Mouse (Mus musculus): ENCODE data around the gene Adam12. TPM values are rescaled to one million over a fixed set of nuclear protein-coding genes. Genes with fewer than 3 reads are reported as not detected.

Adam12 gene
- total RNA-seq (2021) = under 1 TPM; 0.31 to 0.32 TPM
- long read RNA-seq, experiment 1 = 0 reads
- long read RNA-seq, experiment 2 = 0 reads

DNA sequence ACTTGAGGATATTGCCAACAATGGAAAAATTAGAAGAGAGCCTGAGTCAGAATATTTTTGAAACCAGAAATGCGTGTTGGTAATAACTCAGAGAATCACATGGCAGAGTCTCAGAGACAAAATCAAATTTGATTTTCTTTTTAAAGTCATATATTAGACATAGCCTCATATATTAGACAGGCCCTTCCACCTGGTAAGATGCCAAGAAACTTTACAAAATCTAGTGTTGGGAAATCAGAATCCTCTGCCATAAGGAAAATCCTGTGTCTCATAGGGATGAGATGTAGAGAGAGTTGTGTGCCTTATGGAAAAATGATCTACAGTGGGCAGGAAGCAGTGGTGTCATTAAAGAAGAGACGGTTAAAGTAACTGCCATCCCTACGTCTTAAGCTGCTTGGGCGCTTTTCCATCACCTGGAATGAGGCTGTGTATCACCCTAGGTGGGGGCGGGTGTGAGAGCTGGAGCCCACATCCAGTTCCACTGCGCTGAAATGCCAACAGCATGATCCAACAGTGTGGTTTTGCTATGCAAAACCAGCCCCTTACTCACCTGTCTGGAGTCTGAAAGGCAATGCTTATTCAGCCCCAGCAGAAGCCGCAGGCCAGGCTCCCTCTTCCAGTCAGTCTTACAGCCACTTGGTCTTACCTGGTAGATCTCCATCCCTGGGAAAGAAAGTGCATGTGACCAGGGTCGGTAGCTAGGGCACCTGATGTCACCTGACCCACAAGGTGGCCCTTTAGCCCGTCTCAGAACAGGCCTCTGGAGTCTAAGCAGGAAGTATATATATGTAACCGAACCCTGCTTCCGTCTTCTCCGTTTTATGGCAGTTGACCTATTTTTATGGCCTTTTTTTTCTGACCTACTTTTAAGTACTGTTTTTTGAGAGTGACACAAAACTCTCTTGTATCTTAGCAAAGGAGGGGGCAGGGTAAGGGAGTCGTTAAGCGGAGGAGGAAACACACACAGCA is at the start of gene Adam12:
Gene Adam12, minus strand, starts transcription at position 769 of the 969 bp plus-strand sequence.
- no peak for DNase-seq (ENCODE audit: low spot score)

- DNase-seq (ENCODE audit: low spot score) = no peak
Measured at GRCm38 (mm10) chr7:134272956-134273355, 41.0 kb upstream of the Adam12 start.

- DNase-seq (ENCODE audit: low spot score) = no peak
Measured at GRCm38 (mm10) chr7:134272421-134272820, 40.5 kb upstream of the Adam12 start.

DNA sequence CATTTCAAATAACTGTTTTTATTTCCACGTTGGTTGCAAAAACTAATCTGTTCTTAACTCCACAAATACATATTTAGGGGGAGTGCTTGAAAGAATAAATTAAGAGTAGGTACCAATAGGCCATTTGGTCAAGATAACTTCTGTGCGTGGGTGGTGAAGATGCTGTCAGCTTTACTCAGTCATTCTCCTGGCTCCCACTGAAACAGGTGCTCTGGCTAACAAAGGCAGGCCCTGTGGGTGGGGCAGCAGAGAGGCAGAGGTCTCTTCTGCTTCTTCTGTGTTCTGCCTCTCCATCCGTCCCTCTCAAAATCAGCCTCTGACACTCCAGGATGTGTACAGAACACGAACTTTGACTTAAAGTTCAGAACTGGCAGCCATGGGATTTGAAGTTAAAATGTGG is 33.8 kb upstream of the Adam12 start:
- no peak for DNase-seq (ENCODE audit: low spot score)

DNA sequence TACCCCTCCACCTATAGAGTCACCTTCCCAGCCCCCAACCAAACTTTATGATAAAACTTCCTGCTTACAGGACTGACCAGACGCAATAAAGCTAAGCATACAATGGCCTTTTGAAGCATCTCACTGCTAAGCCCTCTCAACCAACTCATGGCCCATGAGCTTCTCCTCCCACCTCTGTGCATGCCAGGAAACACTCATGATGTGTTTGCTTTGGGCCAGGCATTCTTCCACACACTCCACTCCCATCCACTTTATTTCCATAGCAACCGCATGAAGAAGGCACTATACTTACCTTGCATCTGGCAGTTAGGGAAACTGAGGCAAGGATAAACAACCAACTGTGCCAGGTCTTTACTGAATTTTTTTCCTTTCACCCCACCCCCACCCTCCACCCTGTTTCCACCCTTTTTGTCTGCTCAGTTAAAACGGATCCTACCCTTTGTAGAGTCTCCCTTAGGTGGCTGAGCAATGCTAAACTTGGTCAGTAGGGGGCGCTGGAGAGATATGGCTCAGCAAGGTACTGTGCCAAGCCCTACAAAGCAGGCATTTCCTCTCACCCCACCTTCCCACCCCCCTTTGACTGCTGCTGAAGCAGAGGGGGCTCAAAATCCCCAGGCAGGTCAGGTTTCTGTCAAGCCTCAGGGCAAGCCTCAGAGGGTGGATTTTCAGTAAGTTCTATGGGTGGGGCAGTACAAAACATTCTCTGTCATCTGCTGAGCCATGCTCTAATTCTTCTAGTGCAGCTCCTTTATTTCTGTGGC is 31.4 kb upstream of the Adam12 start:
- peak; percentile 33 for DNase-seq (ENCODE audit: low spot score)

DNA sequence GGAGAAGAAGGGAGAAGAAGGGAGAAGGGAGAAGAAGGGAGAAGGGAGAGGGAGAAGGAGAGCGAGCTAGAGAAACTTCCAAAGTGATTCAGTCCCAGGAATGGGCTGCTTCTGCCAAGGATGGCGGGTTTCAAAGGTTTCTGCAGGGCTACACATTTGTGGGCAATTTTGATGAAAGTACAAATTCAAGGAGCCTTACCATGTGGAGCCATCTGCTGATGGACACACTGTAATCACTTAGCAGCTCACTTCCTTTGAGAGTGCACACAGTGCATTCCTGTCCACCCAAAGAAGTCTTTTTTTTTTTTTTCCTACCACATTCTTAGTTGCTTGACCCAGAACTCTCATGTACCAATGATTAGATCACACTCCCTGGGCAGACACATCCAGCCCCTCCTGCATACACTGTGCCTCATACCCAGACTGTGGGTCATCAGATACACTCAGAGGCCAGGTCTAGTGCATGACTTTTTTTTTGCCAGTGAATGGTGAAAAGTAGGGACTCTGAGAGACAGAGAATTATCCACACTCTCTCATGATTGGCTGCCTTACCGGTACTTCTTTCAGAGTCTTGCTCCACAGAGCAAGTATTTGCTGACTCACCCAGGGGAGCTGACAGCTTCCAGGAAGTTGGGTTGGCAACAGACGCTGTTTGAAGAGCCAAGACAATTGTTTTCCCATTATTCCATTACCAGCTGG is 29.2 kb upstream of the Adam12 start:
- peak; percentile 44 for DNase-seq (ENCODE audit: low spot score)

DNA sequence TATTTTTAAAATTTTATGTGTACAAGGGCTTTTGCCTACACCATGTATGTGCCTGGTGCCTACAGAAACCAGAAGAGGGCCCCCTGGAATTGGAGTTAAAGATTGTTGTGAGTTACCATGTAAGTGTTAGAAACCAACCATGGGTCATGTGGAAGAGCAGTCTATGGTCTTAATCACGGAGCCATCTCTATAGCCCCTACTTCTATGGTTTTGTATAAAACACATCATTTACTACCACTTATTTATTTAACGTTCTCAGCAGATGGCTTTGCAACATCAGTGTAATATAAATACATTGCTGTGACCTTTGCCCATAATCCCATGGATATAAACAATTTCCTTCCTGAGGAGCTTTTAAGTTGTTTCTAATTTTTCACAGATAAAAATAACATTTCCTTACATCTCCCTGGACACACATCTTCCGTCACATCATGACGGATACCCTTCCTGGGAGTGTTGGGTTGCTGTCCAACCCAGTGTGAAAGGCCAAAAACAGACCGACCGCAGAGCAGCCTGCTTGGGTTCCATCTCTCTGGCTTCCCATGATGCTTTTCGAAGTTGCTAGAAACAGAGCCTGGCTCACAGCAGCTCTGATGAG is 18.4 kb upstream of the Adam12 start:
- no peak for DNase-seq (ENCODE audit: low spot score)

- no peak for DNase-seq (ENCODE audit: low spot score)
Measured at GRCm38 (mm10) chr7:134248041-134248440, 16.1 kb upstream of the Adam12 start.

DNA sequence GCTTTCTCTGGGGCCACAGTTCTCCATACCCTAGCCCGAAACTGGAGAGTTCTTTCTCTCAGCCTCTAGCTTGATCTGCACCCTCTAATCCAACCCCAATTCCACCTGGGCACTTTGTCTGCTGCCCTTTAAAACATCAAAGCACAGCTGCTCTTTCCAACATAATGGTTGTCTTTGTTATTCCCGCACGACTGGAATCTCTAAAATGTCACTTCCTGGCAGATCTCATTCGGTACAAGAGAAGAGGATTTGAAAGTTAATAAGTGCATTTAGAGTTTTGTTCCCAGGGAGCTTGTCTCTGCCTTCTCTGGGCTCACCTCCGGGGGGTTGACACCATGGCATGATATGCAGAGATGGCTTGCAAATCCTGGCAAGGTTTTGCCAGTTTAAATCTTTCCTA is 14.7 kb upstream of the Adam12 start:
- no peak for DNase-seq (ENCODE audit: low spot score)

GRCm38 (mm10) chr7:134242773-134243172 is 10.8 kb upstream of the Adam12 start:
- no peak for DNase-seq (ENCODE audit: low spot score)

DNA sequence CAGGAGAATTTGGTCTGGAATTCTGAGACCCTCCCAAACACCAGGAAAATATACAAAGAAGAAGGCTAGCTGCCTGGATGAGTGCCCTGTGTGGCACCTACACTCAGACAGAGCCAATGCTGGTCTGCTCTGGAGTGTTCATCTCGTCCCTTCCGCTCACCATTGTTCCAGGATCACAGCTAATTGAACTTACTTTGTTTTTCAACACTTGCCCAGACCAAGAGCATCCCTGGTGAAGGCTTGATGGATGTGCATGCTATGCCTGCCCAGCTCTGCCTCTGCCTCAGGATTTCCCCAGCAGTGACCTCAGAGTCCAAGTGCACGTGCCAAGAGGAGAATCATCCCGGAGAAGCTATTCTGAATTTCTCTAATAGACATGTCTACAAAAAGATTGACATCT is 9.3 kb upstream of the Adam12 start:
- DNase-seq (ENCODE audit: low spot score) = no peak

GRCm38 (mm10) chr7:134240579-134240978 is 8.6 kb upstream of the Adam12 start:
- no peak for DNase-seq (ENCODE audit: low spot score)

DNA sequence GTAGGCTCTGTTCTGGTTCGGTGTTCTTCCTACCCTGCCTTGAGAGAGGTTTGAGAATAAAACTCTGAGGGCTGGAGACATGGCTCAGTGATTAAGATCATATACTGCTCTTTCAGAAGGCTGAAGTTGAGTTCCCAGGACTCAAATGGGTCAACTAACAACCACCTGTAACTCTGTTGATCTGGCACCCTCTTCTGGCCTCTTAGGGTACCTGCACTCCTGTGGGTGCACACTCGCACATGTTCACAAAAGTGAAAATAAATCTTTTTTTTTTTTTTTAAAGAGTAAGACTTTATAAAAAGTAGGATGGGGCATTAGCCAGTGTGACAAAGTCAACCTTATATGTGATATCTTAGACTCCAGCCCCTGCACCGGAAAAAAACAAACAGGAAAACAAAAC is 6.9 kb upstream of the Adam12 start:
- DNase-seq (ENCODE audit: low spot score) = no peak

DNA sequence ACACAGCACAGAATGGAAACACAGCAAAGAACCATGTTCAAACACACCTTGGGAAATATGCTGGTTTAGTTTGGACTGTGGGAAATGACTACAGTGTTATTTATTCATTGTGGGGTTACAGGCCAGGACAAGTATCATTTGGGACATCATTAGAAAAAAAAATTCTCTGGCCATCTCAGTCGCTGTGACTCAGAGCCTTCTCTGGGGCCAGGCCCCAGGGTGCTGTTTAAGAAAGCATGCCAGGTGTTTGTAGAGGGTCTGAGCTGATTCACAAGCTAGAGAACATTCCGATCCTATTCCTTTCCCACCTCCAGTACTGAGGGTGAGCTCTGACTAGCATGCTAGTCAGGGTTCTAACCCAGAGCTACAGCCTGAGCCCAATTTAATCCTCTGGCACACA is 5.4 kb upstream of the Adam12 start:
- peak; percentile 17 for DNase-seq (ENCODE audit: low spot score)

DNA sequence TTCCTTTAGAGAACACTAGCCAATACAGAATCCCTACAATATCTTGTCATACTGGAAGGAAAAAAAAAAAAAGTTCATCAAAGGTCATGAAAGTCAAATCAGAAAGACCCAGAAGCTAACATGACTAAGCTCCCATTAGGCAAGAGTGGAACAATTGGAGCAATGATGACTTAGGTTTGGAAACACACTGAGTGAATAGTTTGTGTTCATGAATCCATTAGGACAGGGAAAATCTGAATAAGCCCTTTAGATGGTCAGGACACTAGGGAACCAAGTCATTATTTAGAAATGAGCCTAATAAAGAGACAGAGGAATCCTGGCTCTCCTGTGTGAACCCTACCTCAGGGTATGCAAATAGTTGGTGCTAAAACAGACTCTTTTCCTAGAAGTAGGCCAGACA is 4.8 kb upstream of the Adam12 start:
- no peak for DNase-seq (ENCODE audit: low spot score)

GRCm38 (mm10) chr7:134235552-134235951 is 3.6 kb upstream of the Adam12 start:
- no peak for DNase-seq (ENCODE audit: low spot score)

GRCm38 (mm10) chr7:134230708-134231107 is 1.2 kb downstream of the Adam12 start:
- no peak for DNase-seq (ENCODE audit: low spot score)

DNA sequence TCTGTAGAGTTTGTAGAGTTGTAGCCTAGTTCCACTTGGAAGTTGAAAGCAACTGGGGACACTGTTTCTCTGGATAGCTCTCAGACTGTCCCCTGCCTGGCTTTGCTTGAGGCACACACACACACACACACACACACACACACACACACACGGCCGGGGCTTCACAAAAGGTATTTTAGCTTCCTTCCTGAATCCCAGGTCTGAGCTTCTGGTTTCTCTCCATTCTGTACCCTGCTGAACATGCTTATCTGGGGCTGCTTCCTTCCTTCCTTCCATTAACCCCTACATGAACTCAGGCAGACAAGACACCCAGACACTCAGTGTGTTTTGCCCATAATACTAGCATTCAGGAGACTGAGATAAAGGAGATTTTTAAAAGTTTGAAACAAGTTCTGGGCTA is 2.0 kb downstream of the Adam12 start:
- no peak for DNase-seq (ENCODE audit: low spot score)

DNA sequence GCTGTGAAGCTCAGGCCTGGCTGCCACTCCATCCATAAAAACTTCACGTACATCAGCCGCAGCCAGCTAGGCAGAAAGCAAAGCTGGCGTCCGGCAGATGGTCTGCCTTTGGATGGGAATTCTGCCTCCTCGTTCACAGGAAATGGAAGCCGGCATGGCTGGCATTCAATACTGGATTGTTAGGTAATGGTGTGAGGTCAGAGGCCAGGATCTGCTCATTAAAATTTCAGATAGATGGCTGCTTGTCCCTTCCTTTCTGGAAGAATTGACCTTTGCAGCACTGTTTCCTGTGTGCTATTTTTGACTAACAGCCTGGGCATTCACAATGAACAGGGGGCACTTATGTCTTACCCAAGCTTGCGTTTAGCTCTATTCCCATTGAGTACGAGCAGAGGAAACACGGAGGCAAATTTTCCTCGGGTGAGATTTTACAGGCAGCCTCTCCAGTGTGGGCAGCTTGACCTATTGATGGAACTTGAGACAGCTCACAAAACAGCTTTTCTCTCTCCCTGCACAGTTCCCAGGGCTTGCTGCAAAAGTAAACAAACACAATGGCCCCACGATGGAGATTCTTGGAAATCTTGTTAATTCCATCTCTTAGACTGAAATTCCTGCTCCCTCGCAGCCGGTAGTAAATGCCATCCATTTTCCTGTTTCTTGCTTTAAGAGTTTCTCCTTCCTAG is 4.0 kb downstream of the Adam12 start:
- DNase-seq (ENCODE audit: low spot score) = no peak

DNA sequence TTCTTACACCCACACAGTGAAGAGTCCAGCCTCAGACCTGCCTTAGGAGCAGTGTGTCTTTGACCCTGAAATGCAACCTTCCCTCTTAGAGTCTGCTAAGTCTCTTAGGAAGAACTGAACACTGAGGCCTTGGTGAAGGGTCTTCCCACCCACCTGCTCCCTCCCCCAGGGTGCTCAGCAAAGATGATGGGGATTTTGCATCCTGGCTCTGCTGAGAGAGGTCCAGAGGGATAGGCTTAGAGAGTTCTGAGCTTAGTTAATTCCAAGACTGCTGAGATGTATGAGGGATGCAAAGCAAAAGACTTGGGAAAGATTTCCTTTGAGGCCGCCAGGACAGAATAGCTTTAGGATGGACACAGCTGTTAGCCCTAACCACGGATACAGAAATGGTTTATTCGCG is 4.8 kb downstream of the Adam12 start:
- no peak for DNase-seq (ENCODE audit: low spot score)

DNA sequence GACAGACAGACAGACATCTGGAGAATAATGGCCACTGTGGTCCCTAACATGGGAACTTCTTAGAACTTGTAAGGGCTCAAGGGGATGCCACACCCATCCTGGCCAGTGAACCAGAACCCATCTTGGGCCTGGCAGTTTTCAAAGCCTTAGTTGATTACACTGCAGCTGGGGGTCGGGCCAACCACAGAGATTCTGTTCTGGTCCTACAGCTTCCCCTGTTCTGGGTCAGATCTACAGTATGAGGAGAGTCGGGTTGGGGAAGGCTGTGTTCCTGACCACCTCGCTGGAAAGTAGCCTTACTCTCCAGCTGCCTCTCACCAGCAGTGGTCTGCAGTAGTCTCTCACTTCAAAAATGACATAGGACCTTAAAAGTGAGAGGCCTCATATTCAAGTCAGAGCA is 5.7 kb downstream of the Adam12 start:
- no peak for DNase-seq (ENCODE audit: low spot score)
